Mouse (Mus musculus) stomach, embryonic 16.5 days (tissue): ENCODE data around the gene Kctd10. TPM values are rescaled to one million over a fixed set of nuclear protein-coding genes. Genes with fewer than 3 reads are reported as not detected.

Source experiments
- ATAC-seq: fragments of 200-750 bp; cut with Nextera tagmentation; 2 replicates; pipeline ENCODE4 v1.8.0; 2017; ENCODE audit warnings: moderate number of reproducible peaks, moderate TSS enrichment; ENCODE audit not compliant: insufficient read depth, low FRiP score
- H3K27ac ChIP-seq: fragments of 300-500 bp; sonication (generic); 2 replicates; pipeline ENCODE4 v1.5.1; 2014; ENCODE audit warnings: low read length
- H3K27me3 ChIP-seq: fragments of 300-500 bp; sonication (generic); 2 replicates; pipeline ENCODE4 v1.6.1; 2014; ENCODE audit warnings: low read length, control low read depth, mixed read lengths; ENCODE audit not compliant: control insufficient read depth, insufficient read depth
- H3K36me3 ChIP-seq: fragments of 300-500 bp; sonication (generic); 2 replicates; pipeline ENCODE4 v1.6.1; 2014; ENCODE audit warnings: low read length; ENCODE audit not compliant: control insufficient read depth, insufficient read depth
- H3K4me1 ChIP-seq: fragments of 300-500 bp; sonication (generic); 2 replicates; pipeline ENCODE4 v1.6.1; 2014; ENCODE audit warnings: low read length, control low read depth, mixed read lengths; ENCODE audit not compliant: control insufficient read depth, insufficient read depth
- H3K4me2 ChIP-seq: fragments of 300-500 bp; sonication (generic); 2 replicates; pipeline ENCODE4 v1.6.1; 2014; ENCODE audit warnings: low read depth, low read length, mixed read lengths
- H3K4me3 ChIP-seq: fragments of 300-500 bp; sonication (generic); replicated peaks from 2 replicates; pipeline ENCODE4 v1.5.1; 2014; ENCODE audit warnings: mild to moderate bottlenecking, low read length
- H3K9ac ChIP-seq: fragments of 300-500 bp; sonication (generic); 2 replicates; pipeline ENCODE4 v1.6.1; 2014; ENCODE audit warnings: low read length
- H3K9me3 ChIP-seq: fragments of 300-500 bp; sonication (generic); replicated peaks from 2 replicates; pipeline ENCODE4 v1.6.1; 2016; ENCODE audit warnings: low read length, control low read depth; ENCODE audit not compliant: control insufficient read depth
- WGBS: fragments of 180-500 bp; shearing (Covaris S2); extraction: QIAGEN DNeasy Blood & Tissue Kit; methylation state at CpG from one replicate; pipeline ENCODE4 v1.1.7; 2014; 5-methylcytosine and 5-hydroxymethylcytosine counted together
- polyA plus RNA-seq: library from polyadenylated mRNA; unstranded; fragments of >200 nt; fragmentation: Nextera tagmentation; extraction: Ambion mirVana; gene quantifications from 2 replicates; pipeline ENCODE4 v1.2.1, GENCODE M21; 2015

Kctd10 gene
- polyA plus RNA-seq, 1 experiment from 2014 or later, result 145 TPM

DNA sequence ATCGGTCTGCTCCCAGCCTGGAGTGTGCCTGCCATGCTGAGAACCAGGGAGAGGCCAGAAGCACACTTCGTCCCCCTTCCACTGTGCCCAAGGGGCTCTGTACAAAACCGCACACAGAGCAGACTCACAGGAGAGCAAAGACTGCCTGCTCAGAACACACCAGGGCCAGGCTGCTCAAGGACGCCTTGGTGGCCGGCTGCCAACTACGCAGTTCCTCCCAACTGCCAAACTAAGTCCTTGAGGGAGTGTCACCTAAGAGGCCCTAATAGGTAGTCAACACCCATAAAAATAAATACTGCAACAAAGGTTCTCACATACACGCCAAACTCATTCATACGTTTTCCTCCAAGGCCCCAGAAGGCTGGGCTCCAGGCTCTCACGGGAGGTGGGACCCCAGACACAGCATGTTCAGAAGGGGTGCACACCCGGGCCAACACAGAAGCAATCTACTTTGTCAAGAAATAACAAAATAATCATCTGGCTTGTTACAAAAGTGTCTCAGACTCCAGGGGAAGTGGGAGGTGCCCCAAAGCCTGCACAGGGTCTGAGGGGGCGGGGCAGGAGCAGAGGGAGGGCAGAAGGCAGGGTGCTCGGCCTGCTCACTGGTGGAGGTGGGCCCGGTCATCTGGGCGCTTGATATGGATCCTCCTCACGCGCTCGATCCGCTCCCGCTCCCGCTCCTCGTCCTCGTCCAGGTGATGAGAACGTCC lies 15.1 kb downstream of the Kctd10 start:
- peaks cover 33% of the 10 kb centered on the region for H3K36me3 ChIP-seq
- no peaks in the 10 kb centered on the region for H3K27me3 ChIP-seq
- H3K4me2 ChIP-seq, result peak overlapping the region; percentile 17; the same call in 1 of the 2 replicates
- 59% methylated on average over 23 of the region's 23 CpGs for WGBS
- H3K4me3 ChIP-seq, result no peak overlapping the region
- peak; percentile 90 for ATAC-seq
- H3K27ac ChIP-seq, result peak overlapping the region; percentile 95
- no peaks in the 10 kb centered on the region for H3K9me3 ChIP-seq
- H3K9ac ChIP-seq, result peak overlapping the region; percentile 43; the same call in 1 of the 2 replicates
- peaks cover 41% of the 10 kb centered on the region for H3K4me1 ChIP-seq

DNA sequence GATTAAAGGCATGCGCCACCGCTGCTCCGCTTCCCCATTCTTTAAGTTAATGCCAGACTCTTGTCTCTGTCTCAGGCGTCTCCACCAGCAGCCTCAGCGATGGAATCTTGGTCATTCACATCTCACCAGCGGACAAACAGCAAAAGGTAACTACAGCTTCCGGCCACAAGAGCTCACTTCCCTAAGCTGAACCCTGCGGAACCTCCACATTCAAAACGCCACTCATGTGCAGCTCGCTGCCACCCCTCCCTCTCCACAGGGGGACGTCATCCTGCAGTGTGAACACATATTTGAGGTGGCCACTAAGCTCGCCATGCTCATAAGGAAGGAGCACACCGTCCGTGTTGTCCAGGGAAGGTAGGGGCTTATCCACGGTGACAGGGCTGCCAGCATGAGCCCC lies 19.3 kb downstream of the Kctd10 start:
- WGBS, result 84% methylated on average over 15 of the region's 15 CpGs
- Histone ChIP-seq H3K4me1 (peaks cover 50% of the 10 kb centered on the region), H3K9me3 (no peaks in the 10 kb centered on the region), H3K4me2 (no peak overlapping the region), H3K36me3 (peaks cover 8% of the 10 kb centered on the region; the same call in 1 of the 2 replicates), H3K4me3 (no peak overlapping the region), H3K27ac (no peak overlapping the region), H3K27me3 (no peaks in the 10 kb centered on the region), H3K9ac (no peak overlapping the region)
- ATAC-seq, result no peak

DNA sequence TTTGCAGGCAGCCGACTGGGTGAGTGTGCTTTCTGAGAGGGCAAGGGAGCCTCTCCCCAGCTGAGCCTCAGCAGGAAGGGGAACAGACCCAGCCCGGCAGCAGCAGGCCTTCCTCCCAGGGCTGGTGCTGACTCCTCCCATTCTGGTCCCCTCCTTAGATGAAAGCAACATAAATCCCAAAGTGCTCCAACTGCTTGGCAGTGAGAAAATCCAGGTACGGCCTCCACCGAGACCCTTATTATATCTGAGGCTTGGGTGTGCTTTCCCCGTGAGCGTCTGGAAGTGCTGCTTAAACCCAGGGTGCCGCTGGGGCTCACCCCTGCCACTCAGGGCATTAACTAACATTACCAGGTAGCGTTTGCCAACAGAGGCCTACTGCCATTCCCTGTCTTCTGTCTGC lies 20.7 kb downstream of the Kctd10 start:
- peaks cover 8% of the 10 kb centered on the region; the same call in 1 of the 2 replicates for H3K36me3 ChIP-seq

DNA sequence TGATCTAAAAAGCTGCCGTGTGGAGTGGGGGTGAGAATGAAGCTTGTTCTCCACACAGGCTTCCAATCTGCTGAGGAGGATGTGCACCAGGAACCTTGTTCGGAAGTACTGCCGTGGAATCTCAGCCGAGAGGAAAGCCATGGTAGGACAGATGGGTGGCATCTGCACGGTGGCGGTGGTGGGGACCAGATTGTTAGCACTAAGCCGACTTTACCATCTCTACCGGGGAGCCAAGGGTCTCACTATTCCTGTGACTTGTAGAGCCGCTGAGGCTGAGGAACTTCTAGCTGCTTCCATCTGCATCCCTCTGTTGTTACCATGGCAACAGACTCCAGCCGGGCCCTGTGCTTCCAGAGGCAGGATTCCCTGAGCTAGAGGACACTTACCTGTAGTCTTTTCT lies 21.5 kb downstream of the Kctd10 start:
- Histone ChIP-seq H3K9me3 (no peaks in the 10 kb centered on the region), H3K9ac (no peak overlapping the region), H3K4me2 (no peak overlapping the region), H3K36me3 (peaks cover 3% of the 10 kb centered on the region; the same call in 1 of the 2 replicates), H3K27ac (peak overlapping the region; percentile 75; the same call in 1 of the 2 replicates), H3K27me3 (no peaks in the 10 kb centered on the region), H3K4me1 (peaks cover 31% of the 10 kb centered on the region), H3K4me3 (no peak overlapping the region)
- ATAC-seq, result no peak
- 79% methylated on average over 10 of the region's 10 CpGs for WGBS

More for the DNA sequence above, 20.7 kb downstream of the Kctd10 start:
- Histone ChIP-seq H3K27ac (peak overlapping the region; percentile 75), H3K9me3 (no peaks in the 10 kb centered on the region), H3K4me2 (no peak overlapping the region), H3K4me1 (peaks cover 38% of the 10 kb centered on the region), H3K27me3 (no peaks in the 10 kb centered on the region), H3K4me3 (no peak overlapping the region), H3K9ac (peak overlapping the region; percentile 46; the same call in 1 of the 2 replicates)
- 44% methylated on average over 8 of the region's 8 CpGs for WGBS
- ATAC-seq, result no peak

DNA sequence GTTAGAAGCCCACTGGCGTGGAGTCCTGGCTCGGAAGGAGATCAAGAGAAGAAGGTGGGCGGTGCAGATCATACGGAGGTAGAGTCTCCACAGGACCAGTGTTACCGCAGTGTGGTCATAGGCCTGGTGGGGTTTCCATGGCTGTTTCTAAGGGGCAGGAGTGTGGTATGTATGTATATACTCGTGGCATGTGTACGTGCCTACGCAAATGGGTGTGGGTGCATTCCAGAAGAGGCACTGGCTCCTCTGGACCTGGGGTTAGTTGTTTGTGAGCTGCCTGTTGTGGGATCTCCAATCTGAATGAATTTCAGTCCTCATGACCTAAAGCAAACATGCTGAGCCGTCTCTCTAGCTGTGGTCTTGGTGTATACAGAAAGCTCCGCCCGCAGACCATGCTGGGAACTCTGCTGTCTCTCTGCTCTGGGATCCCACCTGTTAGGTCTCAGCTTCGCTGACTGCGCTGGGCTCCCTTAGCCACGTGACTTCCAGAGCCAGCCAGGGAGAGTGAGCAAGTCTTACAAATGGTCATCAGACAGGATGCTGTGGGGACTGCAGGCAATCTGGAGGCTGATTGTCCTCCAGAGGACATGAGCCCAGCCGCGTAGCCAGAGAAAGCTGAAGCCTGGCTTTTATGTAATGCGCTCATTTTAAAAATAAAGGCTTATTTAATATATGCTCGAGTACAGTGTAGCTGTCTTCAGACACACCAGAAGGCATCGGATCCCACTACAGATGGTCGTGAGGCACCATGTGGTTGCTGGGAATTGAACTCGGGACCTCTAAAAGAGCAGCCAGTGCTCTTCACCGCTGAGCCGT lies 23.2 kb downstream of the Kctd10 start:
- peaks cover 28% of the 10 kb centered on the region for H3K4me1 ChIP-seq
- no peaks in the 10 kb centered on the region for H3K36me3 ChIP-seq
- ATAC-seq, result peak; percentile 84
- no peaks in the 10 kb centered on the region for H3K27me3 ChIP-seq
- peak overlapping the region; percentile 63 for H3K9ac ChIP-seq
- peak overlapping the region; percentile 98 for H3K27ac ChIP-seq
- no peaks in the 10 kb centered on the region for H3K9me3 ChIP-seq
- H3K4me2 ChIP-seq, result peak overlapping the region; percentile 53
- H3K4me3 ChIP-seq, result peak overlapping the region; percentile 31
- 25% methylated on average over 23 of the region's 23 CpGs for WGBS

DNA sequence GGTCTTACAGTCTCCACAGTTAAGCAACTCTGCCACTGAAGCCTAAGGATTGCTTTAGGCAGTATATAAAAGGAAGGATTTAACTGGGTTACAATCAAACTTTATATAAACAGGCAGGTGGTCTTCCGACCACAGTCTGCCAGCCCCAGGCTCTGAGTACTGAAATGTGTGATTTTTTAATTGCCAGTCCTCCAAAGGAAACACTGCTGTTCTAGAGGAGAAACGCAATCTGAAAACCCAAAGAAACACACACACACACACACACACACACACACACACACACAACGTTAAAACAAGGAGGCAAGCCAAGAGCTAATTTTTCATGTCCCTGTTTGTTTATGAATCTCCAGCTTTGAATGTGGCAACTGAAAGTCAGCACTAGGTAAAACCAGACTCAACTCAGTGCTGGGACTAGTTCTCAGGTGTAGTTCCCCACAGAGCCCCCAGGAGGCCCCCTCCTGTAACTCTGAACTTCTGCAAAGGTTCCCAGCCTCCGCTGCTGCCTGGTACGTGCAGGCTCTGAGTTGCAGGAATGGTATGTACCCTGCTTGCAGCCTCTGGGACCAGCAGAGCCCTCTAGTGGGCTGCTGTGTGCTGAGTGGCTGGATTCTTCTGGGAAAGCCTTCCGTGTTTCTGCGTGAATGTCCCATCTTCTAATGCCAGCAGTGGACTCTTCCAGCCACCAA lies 23.9 kb downstream of the Kctd10 start:
- Histone ChIP-seq H3K4me3 (peak overlapping the region; percentile 31), H3K36me3 (no peaks in the 10 kb centered on the region), H3K9me3 (no peaks in the 10 kb centered on the region), H3K4me1 (peaks cover 28% of the 10 kb centered on the region), H3K9ac (peak overlapping the region; percentile 63), H3K27ac (peak overlapping the region; percentile 98), H3K27me3 (no peaks in the 10 kb centered on the region), H3K4me2 (peak overlapping the region; percentile 53)
- WGBS, result 12% methylated on average over 7 of the region's 7 CpGs
- ATAC-seq, result peak; percentile 91

DNA sequence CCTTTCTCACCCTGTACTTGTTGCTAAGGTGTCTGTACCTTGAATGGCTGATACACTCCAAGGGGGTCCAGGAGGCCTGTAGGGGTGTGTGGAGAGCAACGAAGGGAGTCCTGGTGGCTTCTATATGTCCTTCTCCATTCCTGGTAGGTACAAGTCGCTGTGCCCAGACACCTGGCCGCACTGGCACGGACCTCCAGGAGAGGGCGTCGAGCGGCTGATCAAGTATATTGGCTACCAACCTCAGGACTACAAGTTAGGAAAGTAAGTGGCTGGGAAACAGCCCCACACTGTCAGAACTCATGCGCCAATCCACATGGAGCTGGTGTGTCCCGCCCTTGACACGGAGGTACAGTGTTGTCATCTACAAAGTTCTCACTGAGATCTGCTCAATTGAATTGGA lies 28.8 kb downstream of the Kctd10 start:
- no peak overlapping the region for H3K4me3 ChIP-seq
- no peak overlapping the region for H3K27ac ChIP-seq

DNA sequence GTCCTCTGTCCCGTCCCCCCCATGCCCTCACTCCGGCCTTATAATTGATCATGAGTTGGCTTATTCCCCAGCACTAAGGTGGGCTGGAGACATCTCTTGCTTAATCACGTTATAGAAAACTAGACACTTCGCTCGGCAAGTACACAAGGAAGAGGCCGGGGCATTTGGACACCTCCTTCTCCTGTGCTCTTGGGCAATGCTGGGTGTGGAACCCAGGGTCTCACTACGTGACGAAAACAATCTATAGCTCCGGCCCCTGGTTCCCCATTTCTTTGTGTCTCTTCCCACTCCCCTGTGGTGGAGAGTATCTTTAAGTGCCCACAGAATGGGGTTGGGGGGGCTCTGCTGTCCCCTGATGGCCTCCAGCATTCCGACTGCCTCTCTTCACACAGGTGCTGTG lies 33.3 kb downstream of the Kctd10 start:
- no peaks in the 10 kb centered on the region for H3K36me3 ChIP-seq
- no peaks in the 10 kb centered on the region for H3K4me1 ChIP-seq
- H3K27me3 ChIP-seq, result no peaks in the 10 kb centered on the region
- H3K4me3 ChIP-seq, result no peak overlapping the region
- no peaks in the 10 kb centered on the region for H3K9me3 ChIP-seq
- no peak overlapping the region for H3K9ac ChIP-seq
- H3K4me2 ChIP-seq, result no peak overlapping the region
- no peak for ATAC-seq
- H3K27ac ChIP-seq, result no peak overlapping the region
- 80% methylated on average over 10 of the region's 10 CpGs for WGBS

More for the DNA sequence above, 28.8 kb downstream of the Kctd10 start:
- Histone ChIP-seq H3K9ac (no peak overlapping the region), H3K4me2 (no peak overlapping the region), H3K36me3 (no peaks in the 10 kb centered on the region), H3K4me1 (no peaks in the 10 kb centered on the region), H3K27me3 (no peaks in the 10 kb centered on the region), H3K9me3 (no peaks in the 10 kb centered on the region)
- WGBS, result 61% methylated on average over 10 of the region's 10 CpGs
- ATAC-seq, result no peak
